Mouse (Mus musculus): ENCODE data around the gene Eif4enif1.

The Eif4enif1 gene

GRCm38 (mm10) chr11:3267133-3267532 is 64.9 kb downstream of the Eif4enif1 start:
- no peak for DNase-seq (ENCODE audit: inconsistent ontology term)

- no peak for DNase-seq (ENCODE audit: inconsistent ontology term)
These were observed 67.0 kb downstream of the Eif4enif1 start for GRCm38 (mm10) chr11:3269241-3269640.

GRCm38 (mm10) chr11:3278351-3278750 is 76.2 kb downstream of the Eif4enif1 start:
- no peak for DNase-seq (ENCODE audit: inconsistent ontology term)

- DNase-seq (ENCODE audit: inconsistent ontology term) = no peak
These were observed 77.5 kb downstream of the Eif4enif1 start for GRCm38 (mm10) chr11:3279729-3280128.

- no peak for DNase-seq (ENCODE audit: inconsistent ontology term)
These were observed 80.7 kb downstream of the Eif4enif1 start for GRCm38 (mm10) chr11:3282887-3283286.

- DNase-seq (ENCODE audit: inconsistent ontology term) = no peak
These were observed 81.5 kb downstream of the Eif4enif1 start for GRCm38 (mm10) chr11:3283645-3284044.

GRCm38 (mm10) chr11:3285940-3286339 is 83.7 kb downstream of the Eif4enif1 start:
- no peak for DNase-seq (ENCODE audit: inconsistent ontology term)

GRCm38 (mm10) chr11:3287131-3287530 is 84.9 kb downstream of the Eif4enif1 start:
- no peak for DNase-seq (ENCODE audit: inconsistent ontology term)

- DNase-seq (ENCODE audit: inconsistent ontology term) = no peak
These were observed 85.7 kb downstream of the Eif4enif1 start for GRCm38 (mm10) chr11:3287921-3288320.

- peak; percentile 77 for DNase-seq (ENCODE audit: inconsistent ontology term)
These were observed 86.5 kb downstream of the Eif4enif1 start, which contains the start of gene Patz1 for GRCm38 (mm10) chr11:3288521-3289301. Gene Patz1, plus strand, starts transcription at chr11:3288874.

GRCm38 (mm10) chr11:3289302-3289802 is 87.2 kb downstream of the Eif4enif1 start:
- peak; percentile 90 for DNase-seq (ENCODE audit: inconsistent ontology term)

GRCm38 (mm10) chr11:3289803-3290639 is 87.8 kb downstream of the Eif4enif1 start:
- peak; percentile 93 for DNase-seq (ENCODE audit: inconsistent ontology term)

GRCm38 (mm10) chr11:3290640-3291310 is 88.6 kb downstream of the Eif4enif1 start:
- peak; percentile 56 for DNase-seq (ENCODE audit: inconsistent ontology term)

- DNase-seq (ENCODE audit: inconsistent ontology term) = peak; percentile 41
These were observed 89.3 kb downstream of the Eif4enif1 start for GRCm38 (mm10) chr11:3291311-3292061.

GRCm38 (mm10) chr11:3292062-3292421 is 89.8 kb downstream of the Eif4enif1 start:
- peak; percentile 84 for DNase-seq (ENCODE audit: inconsistent ontology term)

GRCm38 (mm10) chr11:3292711-3293249 is 90.6 kb downstream of the Eif4enif1 start:
- DNase-seq (ENCODE audit: inconsistent ontology term) = peak; percentile 83

GRCm38 (mm10) chr11:3293361-3293760 is 91.2 kb downstream of the Eif4enif1 start:
- DNase-seq (ENCODE audit: inconsistent ontology term) = no peak

Measured in Muller cell, postnatal 12 days (primary cell).